Mouse (Mus musculus) thymus, postnatal 10 days (tissue): ENCODE measurements around the gene Fam20a.
A peak's percentile ranks its signal among the peaks of the same experiment; 100 is the strongest.

Source experiments
- DNase-seq, 2 experiments: peaks; one replicate each; pipeline ENCODE4 v3.0.0; 2021; ENCODE audit warnings: low spot score in 2 of 2

Gene Fam20a

GRCm38 (mm10) chr11:109652505-109652904 lies 69.6 kb downstream of the Fam20a start:
- DNase-seq = no peak

DNA sequence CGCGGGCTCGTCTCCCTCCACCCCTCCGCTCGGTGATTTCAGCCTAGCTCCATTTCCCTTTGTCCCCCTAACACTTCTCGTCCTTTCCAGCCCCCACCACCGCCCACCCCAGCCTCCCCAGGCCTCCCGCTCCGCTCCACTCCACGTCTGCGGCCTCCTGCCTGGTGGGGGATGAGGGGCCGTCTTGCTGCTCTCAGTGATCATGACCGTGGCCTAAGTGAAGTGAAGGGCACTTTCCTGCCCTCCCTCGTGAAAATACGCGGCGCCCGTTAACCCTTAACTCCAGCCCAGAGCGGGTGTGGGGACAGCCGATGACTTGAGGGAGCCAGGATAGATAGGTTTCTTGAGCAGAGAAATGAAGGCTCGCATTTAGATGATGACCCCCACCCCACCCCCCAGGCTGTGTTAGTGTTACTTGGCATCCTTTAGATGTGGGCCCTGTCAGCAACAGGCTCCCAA lies 70.5 kb downstream of the Fam20a start:
- DNase-seq = peak; percentile 31 to 40

DNA sequence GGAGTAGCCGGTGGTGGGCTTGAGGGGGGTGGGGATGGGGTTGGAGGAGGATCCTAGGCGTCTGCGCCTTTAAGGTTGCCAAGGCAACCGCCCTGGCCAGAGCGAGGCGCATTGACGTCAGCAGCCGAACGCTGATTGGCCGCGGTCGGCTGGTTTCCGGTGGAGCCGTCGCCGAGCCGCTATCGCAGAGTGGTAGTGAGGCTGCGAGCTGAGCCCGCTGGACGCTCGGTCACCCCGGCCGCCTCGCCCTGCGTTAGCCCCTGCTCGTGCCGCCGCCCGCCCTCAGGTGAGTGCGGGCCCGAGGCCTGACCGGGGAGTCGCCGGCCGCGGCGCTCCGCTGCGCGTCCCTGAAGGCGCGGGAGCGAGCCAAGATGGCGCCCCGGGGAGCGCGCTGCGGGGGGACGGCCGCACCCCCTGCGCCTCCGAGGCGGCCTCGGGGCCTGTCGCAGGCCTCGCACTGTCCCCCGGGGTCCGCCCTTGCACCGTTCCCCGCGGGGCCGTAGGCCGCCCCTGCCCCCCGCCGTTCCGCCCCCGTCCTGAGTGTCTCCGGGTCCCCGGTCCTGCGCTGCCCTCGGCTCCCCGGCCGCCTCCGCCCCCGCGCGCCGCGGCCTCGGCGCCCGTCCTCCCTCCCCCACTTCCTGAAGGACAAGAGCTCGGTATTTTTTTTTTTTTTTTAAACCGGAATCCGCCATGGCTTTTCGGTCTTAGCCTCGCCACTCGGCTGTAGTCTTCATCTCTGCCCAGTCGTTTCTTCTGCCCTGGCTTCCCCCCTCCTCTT lies 71.1 kb downstream of the Fam20a start:
- peak; percentile 89 to 91 for DNase-seq

- peak; percentile 57 to 70 for DNase-seq
Measured at GRCm38 (mm10) chr11:109649975-109650701, 71.9 kb downstream of the Fam20a start.

DNA sequence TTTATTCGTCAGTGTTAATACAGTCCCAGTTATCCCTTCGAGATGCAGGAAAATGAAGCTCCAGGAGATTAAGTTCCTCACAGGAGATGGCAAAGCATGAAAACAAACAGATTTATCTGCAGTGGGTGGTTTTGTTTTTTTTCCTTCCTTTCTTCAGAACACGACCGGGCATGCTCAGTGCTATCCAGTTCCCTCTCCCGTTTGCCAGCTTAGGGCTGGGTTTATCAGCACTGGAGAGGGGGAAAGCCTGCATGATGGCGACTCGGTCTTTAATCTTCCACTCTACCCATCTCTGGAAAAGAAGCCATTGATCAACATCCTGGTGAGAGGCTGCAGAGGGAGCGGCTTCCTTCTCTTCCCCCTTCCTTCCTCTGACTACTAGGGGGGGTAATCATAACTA lies 72.9 kb downstream of the Fam20a start, which contains the start of gene Prkar1a:
Gene Prkar1a (plus strand): TSS at position 200 of the 400 bp plus-strand sequence.
- no peak for DNase-seq

DNA sequence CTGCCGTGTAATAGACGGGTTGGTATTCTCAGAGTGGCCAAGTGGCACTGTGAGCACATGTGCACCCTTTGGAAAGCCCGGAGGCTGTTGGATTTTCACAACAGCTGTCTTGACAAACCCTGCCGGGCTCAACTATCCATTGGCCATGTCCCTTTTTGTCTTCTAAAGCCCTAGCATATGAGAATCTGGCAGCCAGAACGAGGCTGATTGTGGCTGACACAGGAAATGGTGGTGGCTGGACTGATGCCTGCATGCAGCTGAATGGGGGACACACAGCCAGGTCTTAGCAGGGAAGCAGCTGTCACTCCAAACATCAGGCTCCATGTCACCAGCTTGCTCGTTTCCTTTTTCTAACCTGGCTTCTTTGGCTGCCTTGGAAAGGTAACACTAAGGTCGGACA lies 73.6 kb downstream of the Fam20a start:
- DNase-seq = no peak

GRCm38 (mm10) chr11:109641498-109642222 lies 80.4 kb downstream of the Fam20a start:
- no peak for DNase-seq

DNA sequence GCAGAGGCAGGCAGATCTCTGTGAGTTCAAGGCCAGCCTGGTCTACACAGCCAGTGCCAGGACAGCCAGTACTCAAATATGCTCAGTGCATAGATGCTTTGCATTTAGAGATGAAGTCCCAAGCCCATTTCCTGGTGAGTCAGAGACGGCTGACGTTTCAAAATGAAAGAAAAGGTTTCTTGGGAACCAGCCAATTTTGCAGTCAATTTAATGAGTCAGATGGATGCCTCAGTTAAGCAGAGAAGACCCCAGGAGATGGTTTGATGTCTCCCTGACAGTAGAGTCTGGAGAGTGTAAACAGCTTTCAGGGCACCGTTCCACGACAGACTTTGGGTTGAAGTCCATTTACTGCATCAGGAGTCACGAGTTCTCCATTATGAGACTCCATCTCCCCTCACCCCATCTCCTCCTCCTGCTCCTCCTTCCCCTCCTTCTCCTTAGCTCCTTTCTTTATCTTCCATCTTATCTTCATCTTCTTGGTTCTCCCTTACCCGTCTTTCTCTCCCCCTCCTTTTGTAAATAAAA lies 86.1 kb downstream of the Fam20a start:
- no peak for DNase-seq

DNA sequence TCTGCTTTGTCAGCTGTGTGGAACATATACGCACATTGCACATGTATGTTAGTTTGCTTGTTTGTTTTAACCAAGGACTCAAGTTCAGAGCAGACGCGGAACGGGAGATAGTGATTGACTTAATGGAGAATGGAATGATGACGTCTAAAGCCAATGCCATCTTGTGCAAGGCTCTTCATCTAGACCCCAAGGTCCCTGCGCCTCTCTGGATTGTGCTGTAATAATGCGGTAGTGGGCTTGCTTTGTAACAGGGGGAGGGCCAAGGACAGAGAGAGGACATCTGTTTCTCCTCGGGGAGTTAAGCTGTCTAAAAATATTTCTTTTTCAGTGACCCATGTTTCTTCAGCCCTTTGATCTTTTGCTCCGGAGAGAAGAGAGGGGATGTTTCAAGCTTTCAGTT lies 87.2 kb downstream of the Fam20a start:
- no peak for DNase-seq

DNA sequence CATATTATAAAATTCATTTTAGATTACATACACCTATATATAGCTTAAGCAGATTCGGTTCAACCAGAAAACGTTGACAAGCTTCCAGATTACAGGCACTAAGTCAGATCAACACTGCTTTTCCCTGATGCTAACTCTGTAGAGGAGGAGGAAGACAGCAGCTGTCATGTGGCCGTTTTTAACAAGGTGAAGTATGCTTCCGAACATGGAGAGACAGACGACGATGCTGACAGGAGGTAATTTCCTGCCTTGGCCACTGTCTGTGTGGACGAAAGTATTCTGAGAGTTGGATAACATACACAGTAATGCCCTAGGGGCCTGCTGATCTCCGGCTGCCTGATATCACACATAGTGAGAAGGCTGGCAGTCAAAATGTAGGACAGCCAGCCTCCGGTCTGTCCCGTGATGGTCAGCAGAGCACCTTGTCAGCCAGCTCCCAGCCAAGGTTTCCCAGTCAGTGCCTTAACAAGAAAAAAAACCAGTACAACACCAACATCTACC lies 93.0 kb downstream of the Fam20a start:
- DNase-seq = no peak

GRCm38 (mm10) chr11:109628099-109628498 lies 94.0 kb downstream of the Fam20a start:
- no peak for DNase-seq

DNA sequence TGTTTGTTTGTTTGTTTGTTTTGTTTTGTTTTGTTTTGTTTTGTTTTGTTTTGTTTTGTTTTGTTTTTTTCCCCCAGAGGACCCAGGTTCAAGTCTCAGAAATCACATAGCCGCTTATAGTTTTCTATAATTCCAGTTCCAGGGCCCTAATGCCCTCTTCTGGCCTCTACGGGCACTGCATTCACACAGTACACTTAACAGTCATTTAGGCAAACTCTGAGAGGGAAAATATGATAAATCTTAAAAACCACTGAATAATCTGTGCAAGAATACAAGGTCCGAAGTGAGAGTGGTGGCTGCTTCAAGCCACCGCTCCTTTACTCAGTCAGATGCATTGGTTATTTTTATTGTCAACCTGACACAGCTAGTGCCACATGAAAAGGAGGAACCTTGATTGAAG lies 94.4 kb downstream of the Fam20a start:
- peak in 1 of 2 experiments; percentile 19 for DNase-seq

DNA sequence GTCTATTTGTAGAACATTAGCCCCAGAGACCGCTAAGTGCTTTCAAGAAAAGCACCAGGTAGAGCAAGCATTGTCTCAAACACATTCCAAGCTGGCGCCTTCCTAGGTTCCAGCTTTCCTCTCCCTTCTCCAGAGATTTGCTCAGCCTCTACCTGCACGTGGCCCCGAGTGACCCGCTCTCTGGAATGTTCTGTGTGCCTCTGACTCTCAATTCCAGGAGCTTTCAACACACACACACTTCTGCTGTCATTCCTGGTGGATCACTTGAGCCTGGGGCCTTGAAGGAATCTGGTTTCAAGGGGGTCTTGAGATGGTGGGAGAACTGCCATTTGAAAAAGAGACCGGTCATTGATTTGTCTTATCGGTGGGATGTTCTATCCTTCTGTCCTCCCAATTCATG lies 98.8 kb downstream of the Fam20a start:
- DNase-seq = no peak

DNA sequence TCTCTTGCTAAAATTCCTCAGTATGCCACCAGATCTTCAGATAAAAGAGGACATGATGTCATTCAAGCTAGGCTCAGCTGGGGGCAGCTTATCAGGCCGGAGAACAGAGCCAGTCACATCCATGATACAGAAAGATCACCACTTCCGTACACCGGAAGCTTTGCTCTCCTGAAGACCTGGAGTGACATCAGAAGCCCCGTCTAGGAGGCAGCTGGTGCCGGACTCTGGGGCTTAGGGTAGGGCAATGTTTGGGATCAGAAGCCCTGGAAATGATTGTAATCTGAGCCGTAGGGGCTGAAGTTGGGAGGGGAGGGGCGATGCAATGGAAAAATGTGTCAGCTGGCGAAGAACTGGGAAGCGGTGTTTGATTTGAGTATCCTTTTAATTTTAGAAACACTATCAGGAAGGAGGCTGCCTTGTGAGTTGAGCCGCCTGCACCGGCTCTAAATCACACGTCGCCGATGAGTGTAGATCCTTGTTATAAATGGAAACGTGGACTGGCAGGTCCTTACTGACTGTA lies 99.5 kb downstream of the Fam20a start:
- no peak for DNase-seq

GRCm38 (mm10) chr11:109621183-109621582 lies 100.9 kb downstream of the Fam20a start:
- peak in 1 of 2 experiments; percentile 64 for DNase-seq

- DNase-seq = no peak
Measured at GRCm38 (mm10) chr11:109620356-109620755, 101.7 kb downstream of the Fam20a start.
